Mouse (Mus musculus): Measurements from ENCODE around the gene Sap30l. TPM values are rescaled to one million over a fixed set of nuclear protein-coding genes. Genes with fewer than 3 reads are reported as not detected.
A peak's percentile ranks its signal among the peaks of the same experiment; 100 is the strongest.

The Sap30l gene
- polyA plus RNA-seq, 1 experiment = 107 TPM

GRCm38 (mm10) chr11:57767171-57767570, 34.3 kb upstream of the Sap30l start:
- Histone ChIP-seq H3K36me3 (ENCODE audit: control insufficient read depth, insufficient read depth, low read length) (peaks cover 33% of the 10 kb centered on the region), H3K27me3 (ENCODE audit: control insufficient read depth, insufficient read depth, low read length) (no peaks in the 10 kb centered on the region), H3K27ac (ENCODE audit: insufficient read depth, low read depth, low read length) (peak overlapping the region; percentile 47), H3K4me3 (ENCODE audit: low read depth, low read length) (no peak overlapping the region), H3K4me1 (ENCODE audit: control insufficient read depth, insufficient read depth, insufficient read length, low read length) (peaks cover 29% of the 10 kb centered on the region)
- 26% methylated on average over 6 of the region's 6 CpGs for WGBS
- TF ChIP-seq POLR2A (IDR thresholded peaks at IDR 0.05; ENCODE audit: low read depth, low read length) (no peak), CTCF (IDR thresholded peaks at IDR 0.05; ENCODE audit: extremely low read depth, insufficient read length, insufficient replicate concordance, low read depth, low read length) (no peak)

GRCm38 (mm10) chr11:57770776-57771175, 30.7 kb upstream of the Sap30l start:
- Histone ChIP-seq H3K4me3 (ENCODE audit: low read depth, low read length) (no peak overlapping the region), H3K4me1 (ENCODE audit: control insufficient read depth, insufficient read depth, insufficient read length, low read length) (peaks cover 29% of the 10 kb centered on the region), H3K36me3 (ENCODE audit: control insufficient read depth, insufficient read depth, low read length) (peaks cover 32% of the 10 kb centered on the region), H3K27ac (ENCODE audit: insufficient read depth, low read depth, low read length) (no peak overlapping the region), H3K27me3 (ENCODE audit: control insufficient read depth, insufficient read depth, low read length) (no peaks in the 10 kb centered on the region)
- 89% methylated on average over 5 of the region's 5 CpGs for WGBS
- TF ChIP-seq POLR2A (IDR thresholded peaks at IDR 0.05; ENCODE audit: low read depth, low read length) (no peak), CTCF (IDR thresholded peaks at IDR 0.05; ENCODE audit: extremely low read depth, insufficient read length, insufficient replicate concordance, low read depth, low read length) (no peak)

DNA sequence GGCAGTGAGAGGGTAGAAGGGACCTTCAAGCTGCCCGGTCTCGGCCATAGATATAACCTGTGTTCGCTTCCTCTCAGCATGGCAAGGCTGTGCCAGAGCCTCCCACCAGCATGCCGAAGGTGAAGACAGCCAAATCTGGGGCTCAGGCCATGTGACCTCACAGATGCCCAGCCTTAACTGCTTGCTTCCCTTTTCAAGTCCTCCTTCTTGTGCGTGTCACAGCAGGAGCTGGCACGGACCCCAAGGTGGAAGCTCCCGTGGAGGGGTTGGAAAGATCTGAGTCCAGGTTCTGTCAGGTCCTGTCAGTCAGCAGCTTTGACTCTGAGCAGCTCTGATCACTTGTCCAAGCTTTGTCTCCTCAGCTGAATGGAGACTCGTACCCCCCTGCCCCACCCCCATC, 29.8 kb upstream of the Sap30l start:
- peaks cover 26% of the 10 kb centered on the region for H3K36me3 ChIP-seq (ENCODE audit: control insufficient read depth, insufficient read depth, low read length)
- WGBS = 95% methylated on average over 8 of the region's 8 CpGs
- peaks cover 20% of the 10 kb centered on the region for H3K4me1 ChIP-seq (ENCODE audit: control insufficient read depth, insufficient read depth, insufficient read length, low read length)
- H3K27ac ChIP-seq (ENCODE audit: insufficient read depth, low read depth, low read length) = no peak overlapping the region
- TF ChIP-seq CTCF (IDR thresholded peaks at IDR 0.05; ENCODE audit: extremely low read depth, insufficient read length, insufficient replicate concordance, low read depth, low read length) = no peak
- no peak for TF ChIP-seq POLR2A (IDR thresholded peaks at IDR 0.05; ENCODE audit: low read depth, low read length)
- no peaks in the 10 kb centered on the region for H3K27me3 ChIP-seq (ENCODE audit: control insufficient read depth, insufficient read depth, low read length)
- H3K4me3 ChIP-seq (ENCODE audit: low read depth, low read length) = no peak overlapping the region

GRCm38 (mm10) chr11:57773479-57773878, 28.0 kb upstream of the Sap30l start:
- Histone ChIP-seq H3K27ac (ENCODE audit: insufficient read depth, low read depth, low read length) (no peak overlapping the region), H3K27me3 (ENCODE audit: control insufficient read depth, insufficient read depth, low read length) (no peaks in the 10 kb centered on the region), H3K36me3 (ENCODE audit: control insufficient read depth, insufficient read depth, low read length) (peaks cover 24% of the 10 kb centered on the region), H3K4me3 (ENCODE audit: low read depth, low read length) (no peak overlapping the region), H3K4me1 (ENCODE audit: control insufficient read depth, insufficient read depth, insufficient read length, low read length) (peaks cover 13% of the 10 kb centered on the region)
- TF ChIP-seq CTCF (IDR thresholded peaks at IDR 0.05; ENCODE audit: extremely low read depth, insufficient read length, insufficient replicate concordance, low read depth, low read length) (no peak), POLR2A (IDR thresholded peaks at IDR 0.05; ENCODE audit: low read depth, low read length) (no peak)
- 80% methylated on average over 13 of the region's 13 CpGs for WGBS

GRCm38 (mm10) chr11:57773936-57774335, 27.5 kb upstream of the Sap30l start:
- TF ChIP-seq POLR2A (IDR thresholded peaks at IDR 0.05; ENCODE audit: low read depth, low read length) = no peak
- TF ChIP-seq CTCF (IDR thresholded peaks at IDR 0.05; ENCODE audit: extremely low read depth, insufficient read length, insufficient replicate concordance, low read depth, low read length) = no peak
- Histone ChIP-seq H3K4me3 (ENCODE audit: low read depth, low read length) (no peak overlapping the region), H3K4me1 (ENCODE audit: control insufficient read depth, insufficient read depth, insufficient read length, low read length) (peaks cover 13% of the 10 kb centered on the region), H3K27ac (ENCODE audit: insufficient read depth, low read depth, low read length) (no peak overlapping the region), H3K36me3 (ENCODE audit: control insufficient read depth, insufficient read depth, low read length) (peaks cover 24% of the 10 kb centered on the region), H3K27me3 (ENCODE audit: control insufficient read depth, insufficient read depth, low read length) (no peaks in the 10 kb centered on the region)
- 56% methylated on average over 4 of the region's 4 CpGs for WGBS

GRCm38 (mm10) chr11:57775868-57776267, 25.6 kb upstream of the Sap30l start:
- no peak overlapping the region for H3K27ac ChIP-seq (ENCODE audit: insufficient read depth, low read depth, low read length)
- H3K36me3 ChIP-seq (ENCODE audit: control insufficient read depth, insufficient read depth, low read length) = peaks cover 19% of the 10 kb centered on the region
- no peak for TF ChIP-seq POLR2A (IDR thresholded peaks at IDR 0.05; ENCODE audit: low read depth, low read length)
- TF ChIP-seq CTCF (IDR thresholded peaks at IDR 0.05; ENCODE audit: extremely low read depth, insufficient read length, insufficient replicate concordance, low read depth, low read length) = no peak
- WGBS = 84% methylated on average over 6 of the region's 6 CpGs
- H3K4me1 ChIP-seq (ENCODE audit: control insufficient read depth, insufficient read depth, insufficient read length, low read length) = peaks cover 4% of the 10 kb centered on the region
- H3K4me3 ChIP-seq (ENCODE audit: low read depth, low read length) = no peak overlapping the region
- H3K27me3 ChIP-seq (ENCODE audit: control insufficient read depth, insufficient read depth, low read length) = no peaks in the 10 kb centered on the region

- no peak overlapping the region for H3K27ac ChIP-seq (ENCODE audit: insufficient read depth, low read depth, low read length)
- no peak overlapping the region for H3K4me3 ChIP-seq (ENCODE audit: low read depth, low read length)
- TF ChIP-seq CTCF (IDR thresholded peaks at IDR 0.05; ENCODE audit: extremely low read depth, insufficient read length, insufficient replicate concordance, low read depth, low read length) (no peak), POLR2A (IDR thresholded peaks at IDR 0.05; ENCODE audit: low read depth, low read length) (no peak)
- peaks cover 4% of the 10 kb centered on the region for H3K4me1 ChIP-seq (ENCODE audit: control insufficient read depth, insufficient read depth, insufficient read length, low read length)
- 89% methylated on average over 3 of the region's 3 CpGs for WGBS
- H3K36me3 ChIP-seq (ENCODE audit: control insufficient read depth, insufficient read depth, low read length) = peaks cover 19% of the 10 kb centered on the region
- H3K27me3 ChIP-seq (ENCODE audit: control insufficient read depth, insufficient read depth, low read length) = no peaks in the 10 kb centered on the region
Measured at GRCm38 (mm10) chr11:57776546-57776945, 24.9 kb upstream of the Sap30l start.

Measured in small intestine, adult 2 months (tissue).